Mouse (Mus musculus) embryonic facial prominence, embryonic 11.5 days (tissue): ENCODE data around the gene Spaca7. TPM values are rescaled to one million over a fixed set of nuclear protein-coding genes. Genes with fewer than 3 reads are reported as not detected.

ENCODE experiments used
- ATAC-seq: fragments of 200-750 bp; cut with Nextera tagmentation; replicated peaks from 2 replicates; pipeline ENCODE4 v1.8.0; 2017; ENCODE audit warnings: low read depth; ENCODE audit not compliant: insufficient number of reproducible peaks, low FRiP score, low TSS enrichment
- DNase-seq: peaks from one replicate; pipeline ENCODE4 v3.0.0-alpha.2; 2015; ENCODE audit warnings: low spot score
- H3K27ac ChIP-seq: fragments of 300-500 bp; sonication (generic); replicated peaks from 2 replicates; pipeline ENCODE4 v1.5.1; 2014; ENCODE audit warnings: mild to moderate bottlenecking, low read depth, low read length, control low read depth
- H3K27me3 ChIP-seq: fragments of 300-500 bp; sonication (generic); 2 replicates; pipeline ENCODE4 v1.6.1; 2014; ENCODE audit warnings: mild to moderate bottlenecking, low read length, moderate library complexity, mixed read lengths; ENCODE audit not compliant: control insufficient read depth, insufficient read depth
- H3K36me3 ChIP-seq: fragments of 300-500 bp; sonication (generic); replicated peaks from 2 replicates; pipeline ENCODE4 v1.6.1; 2014; ENCODE audit warnings: low read depth, mild to moderate bottlenecking, low read length, moderate library complexity, mixed read lengths; ENCODE audit not compliant: control insufficient read depth, insufficient read depth
- H3K4me1 ChIP-seq: fragments of 300-500 bp; sonication (generic); 2 replicates; pipeline ENCODE4 v1.6.1; 2014; ENCODE audit warnings: low read length, mixed read lengths; ENCODE audit not compliant: control insufficient read depth, insufficient read depth
- H3K4me2 ChIP-seq: fragments of 300-500 bp; sonication (generic); 2 replicates; pipeline ENCODE4 v1.6.1; 2014; ENCODE audit warnings: low read depth, mild to moderate bottlenecking, control low read depth, low read length, moderate library complexity
- H3K4me3 ChIP-seq: fragments of 300-500 bp; sonication (generic); 2 replicates; pipeline ENCODE4 v1.5.1; 2014; ENCODE audit warnings: low read depth, low read length, control low read depth
- H3K9ac ChIP-seq: fragments of 300-500 bp; sonication (generic); replicated peaks from 2 replicates; pipeline ENCODE4 v1.6.1; 2014; ENCODE audit warnings: mild to moderate bottlenecking, control low read depth, low read length
- H3K9me3 ChIP-seq: fragments of 300-500 bp; sonication (generic); replicated peaks from 2 replicates; pipeline ENCODE4 v1.6.1; 2016; ENCODE audit warnings: mild to moderate bottlenecking, low read length, inconsistent platforms, mixed read lengths; ENCODE audit not compliant: control insufficient read depth
- WGBS: fragments of 180-500 bp; shearing (Covaris S2); extraction: QIAGEN DNeasy Blood & Tissue Kit; methylation state at CpG from one replicate; pipeline ENCODE4 v1.1.7; 2014; 5-methylcytosine and 5-hydroxymethylcytosine counted together
- polyA plus RNA-seq: library from polyadenylated mRNA; unstranded; fragments of >200 nt; fragmentation: Nextera tagmentation; extraction: Ambion mirVana; gene quantifications from 2 replicates; pipeline ENCODE4 v1.2.1, GENCODE M21; 2014

The Spaca7 gene
- polyA plus RNA-seq, 1 experiment from 2014 or later, result not detected

DNA sequence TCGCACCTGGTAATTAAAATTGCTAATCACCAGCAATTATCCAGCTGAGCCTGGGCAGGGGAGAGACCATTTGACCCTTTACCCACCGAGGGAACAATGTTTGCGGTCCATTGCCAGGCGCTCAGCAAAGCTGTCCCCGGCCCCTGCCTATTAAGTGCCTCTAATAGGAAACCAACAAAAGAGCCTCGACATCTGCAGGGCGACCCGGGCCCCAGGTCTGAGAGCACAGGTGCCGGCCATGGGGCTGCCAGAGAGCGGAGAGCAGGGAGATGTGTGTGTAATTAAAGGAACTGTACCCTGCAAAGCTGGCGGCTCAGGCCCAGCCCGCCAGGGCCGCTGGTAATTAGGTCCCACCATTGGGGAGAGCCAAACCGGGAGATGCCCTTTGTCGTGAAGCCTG is 24.6 kb upstream of the Spaca7 start:
- H3K27me3 ChIP-seq, result no peaks in the 10 kb centered on the region
- DNase-seq (peak; percentile 57), ATAC-seq (peak; percentile 84; the same call in 1 of the 2 replicates)
- H3K9ac ChIP-seq, result no peak overlapping the region
- no peaks in the 10 kb centered on the region for H3K4me1 ChIP-seq
- H3K9me3 ChIP-seq, result no peaks in the 10 kb centered on the region; the same call in 1 of the 2 replicates
- H3K36me3 ChIP-seq, result no peaks in the 10 kb centered on the region
- no peak overlapping the region for H3K4me2 ChIP-seq
- WGBS, result 5% methylated on average over 15 of the region's 15 CpGs
- no peak overlapping the region for H3K27ac ChIP-seq
- H3K4me3 ChIP-seq, result no peak overlapping the region

DNA sequence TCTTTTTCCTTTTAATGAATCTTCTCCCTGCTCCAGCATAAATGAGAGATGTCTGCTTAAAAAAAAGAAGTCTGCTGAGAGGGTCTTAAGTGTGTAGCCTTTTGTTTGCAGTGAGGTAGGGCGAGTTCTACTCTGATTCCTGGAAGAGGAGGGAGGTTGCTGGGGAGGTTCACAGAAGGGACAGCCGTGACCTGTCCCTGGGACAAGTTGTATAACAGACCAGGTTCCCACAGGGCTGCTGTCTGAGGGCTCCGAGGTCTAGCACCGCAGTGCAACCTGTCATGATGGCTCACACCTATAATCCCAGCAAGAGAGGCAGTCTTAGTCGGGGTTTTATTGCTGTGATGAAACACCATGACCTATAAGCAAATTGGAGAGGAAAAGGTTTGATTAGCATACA is 24.1 kb upstream of the Spaca7 start:
- ATAC-seq, result 0 out of 2 replicates have a peak, but pooled peaks have one; percentile 54
- no peak for DNase-seq
- 37% methylated on average over 5 of the region's 5 CpGs for WGBS
- Histone ChIP-seq H3K4me3 (no peak overlapping the region), H3K36me3 (no peaks in the 10 kb centered on the region), H3K27ac (no peak overlapping the region), H3K4me1 (no peaks in the 10 kb centered on the region), H3K9me3 (no peaks in the 10 kb centered on the region; the same call in 1 of the 2 replicates), H3K27me3 (no peaks in the 10 kb centered on the region), H3K4me2 (no peak overlapping the region), H3K9ac (no peak overlapping the region)

DNA sequence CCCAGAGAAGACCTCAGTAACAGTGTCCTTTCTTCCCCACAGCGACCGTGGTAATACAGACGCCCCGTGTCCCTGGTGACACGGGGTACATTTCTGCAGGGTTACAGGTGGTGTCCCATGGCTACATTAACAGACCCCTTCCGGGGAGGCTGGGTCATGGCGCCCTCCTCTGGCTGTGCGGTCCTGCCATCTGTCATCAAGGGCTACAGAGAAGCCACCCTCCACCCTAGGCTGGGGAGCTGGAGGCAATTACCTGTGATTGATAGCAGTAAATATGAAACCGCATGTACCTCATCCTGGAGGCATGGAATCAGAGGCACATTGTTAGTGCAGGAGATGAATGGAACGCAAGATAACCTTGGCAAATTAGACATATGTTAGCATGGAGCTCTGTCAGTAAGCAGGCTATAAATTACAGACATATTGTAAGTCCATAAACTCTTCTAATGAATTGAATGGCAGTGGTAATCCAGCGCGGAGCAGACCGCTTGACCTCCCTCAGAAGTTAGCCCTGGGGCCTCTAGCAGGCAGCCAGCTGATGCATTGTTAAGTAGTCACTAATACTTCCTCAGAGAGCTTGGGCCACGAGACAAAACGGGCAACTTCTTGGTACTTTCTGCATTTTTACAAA is 17.2 kb upstream of the Spaca7 start:
- no peak overlapping the region for H3K4me2 ChIP-seq
- no peaks in the 10 kb centered on the region for H3K27me3 ChIP-seq
- no peaks in the 10 kb centered on the region for H3K4me1 ChIP-seq
- no peak overlapping the region for H3K9ac ChIP-seq
- 39% methylated on average over 15 of the region's 15 CpGs for WGBS
- no peaks in the 10 kb centered on the region; the same call in 1 of the 2 replicates for H3K9me3 ChIP-seq
- DNase-seq, result peak; percentile 30
- no peak; the same call in 1 of the 2 replicates for ATAC-seq
- no peaks in the 10 kb centered on the region for H3K36me3 ChIP-seq
- no peak overlapping the region for H3K27ac ChIP-seq
- no peak overlapping the region for H3K4me3 ChIP-seq

DNA sequence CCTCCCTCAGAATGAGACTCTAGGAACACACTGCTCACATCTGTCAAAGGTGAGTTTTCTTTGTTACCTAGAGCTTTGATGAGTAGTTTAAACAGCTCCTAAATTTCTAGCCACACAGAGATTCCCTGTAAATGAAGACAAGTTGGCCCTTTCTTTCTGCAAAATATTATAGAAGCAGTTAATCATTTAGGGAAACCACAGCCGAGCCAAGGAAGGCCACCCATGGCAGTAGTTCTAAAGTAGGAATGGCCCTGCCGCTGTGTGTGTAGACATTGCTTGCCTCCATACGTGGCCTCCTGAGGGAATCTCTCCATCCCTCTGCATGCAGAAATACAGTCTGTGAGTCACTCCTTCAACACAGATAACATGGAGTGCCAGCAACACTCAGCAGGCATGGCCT is 14.0 kb upstream of the Spaca7 start:
- Histone ChIP-seq H3K27me3 (no peaks in the 10 kb centered on the region; the same call in 1 of the 2 replicates), H3K27ac (no peak overlapping the region), H3K4me2 (no peak overlapping the region), H3K4me3 (no peak overlapping the region), H3K36me3 (no peaks in the 10 kb centered on the region), H3K9me3 (no peaks in the 10 kb centered on the region), H3K9ac (no peak overlapping the region), H3K4me1 (no peaks in the 10 kb centered on the region)
- ATAC-seq (no peak), DNase-seq (no peak)
- 77% methylated on average over 3 of the region's 3 CpGs for WGBS

DNA sequence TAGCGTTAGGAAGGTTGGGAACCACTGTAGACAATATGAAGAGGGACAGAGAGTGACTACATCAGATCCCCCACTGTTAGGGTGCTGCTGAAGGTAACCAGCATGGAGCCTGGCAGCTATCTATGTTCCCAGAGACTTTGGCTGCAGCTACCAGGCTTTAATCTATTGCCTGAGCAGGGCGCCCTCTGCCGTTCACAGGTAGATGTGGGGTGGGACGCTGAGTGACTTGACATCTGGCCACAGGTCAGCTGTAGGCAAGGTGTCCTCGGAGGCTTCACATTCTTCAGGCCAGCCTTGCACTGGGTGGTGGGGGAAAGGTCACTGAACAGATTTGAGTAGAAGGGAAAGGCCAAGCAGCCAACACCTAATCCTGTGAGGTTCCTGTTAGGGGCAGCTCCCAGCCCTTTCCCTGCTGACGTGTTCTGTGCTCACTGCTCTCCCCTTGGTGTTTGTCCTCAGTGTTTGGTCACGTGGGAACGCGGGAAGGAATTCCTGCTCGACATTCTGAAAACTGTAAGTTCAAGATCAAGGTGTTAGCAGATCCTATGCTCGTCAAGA is 11.3 kb upstream of the Spaca7 start:
- 0 out of 2 replicates have a peak, but pooled peaks have one; percentile 17 for ATAC-seq

DNA sequence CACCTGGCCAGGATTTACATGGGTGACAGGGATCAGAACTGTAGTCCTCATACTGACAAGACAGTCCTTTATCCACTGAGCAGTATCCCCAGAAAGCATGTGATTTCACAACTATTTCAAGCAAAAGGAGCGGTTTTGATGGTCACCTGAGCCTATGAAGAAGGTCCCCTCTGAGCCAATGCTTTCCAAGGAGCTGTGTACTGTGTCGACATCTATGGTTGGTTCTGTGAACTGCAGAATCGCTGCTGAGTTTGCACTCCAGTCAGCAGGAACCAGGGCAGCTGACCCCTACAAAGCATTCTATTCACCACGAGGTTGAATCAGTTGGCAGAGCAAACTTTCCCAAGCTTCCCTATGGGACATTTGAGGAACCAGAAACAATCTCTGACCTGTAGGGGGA is 8.5 kb upstream of the Spaca7 start:
- Histone ChIP-seq H3K36me3 (no peaks in the 10 kb centered on the region), H3K9ac (no peak overlapping the region), H3K4me3 (no peak overlapping the region), H3K4me1 (no peaks in the 10 kb centered on the region), H3K9me3 (no peaks in the 10 kb centered on the region), H3K4me2 (no peak overlapping the region), H3K27ac (no peak overlapping the region), H3K27me3 (no peaks in the 10 kb centered on the region; the same call in 1 of the 2 replicates)
- DNase-seq (peak; percentile 76), ATAC-seq (no peak)
- 5% methylated on average over 4 of the region's 4 CpGs for WGBS

More for the DNA sequence above, 11.3 kb upstream of the Spaca7 start:
- H3K9ac ChIP-seq, result no peak overlapping the region
- no peaks in the 10 kb centered on the region for H3K9me3 ChIP-seq
- H3K4me3 ChIP-seq, result no peak overlapping the region
- no peak overlapping the region for H3K27ac ChIP-seq
- H3K27me3 ChIP-seq, result no peaks in the 10 kb centered on the region; the same call in 1 of the 2 replicates
- no peaks in the 10 kb centered on the region for H3K4me1 ChIP-seq
- WGBS, result 19% methylated on average over 11 of the region's 11 CpGs
- H3K36me3 ChIP-seq, result no peaks in the 10 kb centered on the region
- DNase-seq, result peak; percentile 75
- H3K4me2 ChIP-seq, result no peak overlapping the region

DNA sequence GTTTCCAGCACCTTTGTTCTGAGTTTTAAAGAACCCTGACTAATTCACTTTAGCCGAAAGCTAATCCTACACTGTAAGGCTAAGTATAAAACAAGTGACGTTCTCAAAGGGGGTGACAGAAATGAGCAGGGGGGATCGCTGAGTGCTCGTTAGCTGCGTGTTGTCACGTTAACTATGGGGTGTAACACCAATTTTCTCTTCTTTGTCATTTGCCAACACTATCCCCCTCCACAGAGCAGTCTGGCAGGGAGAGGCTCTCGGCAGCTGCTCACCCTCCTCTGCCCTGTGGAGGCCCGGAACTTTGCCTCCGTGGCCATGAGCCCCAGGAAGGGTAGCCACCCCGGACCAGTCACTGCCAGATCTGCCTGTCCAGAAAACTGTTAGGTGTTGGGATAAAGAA is 7.3 kb upstream of the Spaca7 start:
- WGBS, result 63% methylated on average over 10 of the region's 10 CpGs
- ATAC-seq (no peak), DNase-seq (no peak)
- Histone ChIP-seq H3K27me3 (no peaks in the 10 kb centered on the region; the same call in 1 of the 2 replicates), H3K4me2 (no peak overlapping the region), H3K4me1 (no peaks in the 10 kb centered on the region), H3K4me3 (no peak overlapping the region), H3K9ac (no peak overlapping the region), H3K9me3 (no peaks in the 10 kb centered on the region), H3K27ac (no peak overlapping the region), H3K36me3 (no peaks in the 10 kb centered on the region)

DNA sequence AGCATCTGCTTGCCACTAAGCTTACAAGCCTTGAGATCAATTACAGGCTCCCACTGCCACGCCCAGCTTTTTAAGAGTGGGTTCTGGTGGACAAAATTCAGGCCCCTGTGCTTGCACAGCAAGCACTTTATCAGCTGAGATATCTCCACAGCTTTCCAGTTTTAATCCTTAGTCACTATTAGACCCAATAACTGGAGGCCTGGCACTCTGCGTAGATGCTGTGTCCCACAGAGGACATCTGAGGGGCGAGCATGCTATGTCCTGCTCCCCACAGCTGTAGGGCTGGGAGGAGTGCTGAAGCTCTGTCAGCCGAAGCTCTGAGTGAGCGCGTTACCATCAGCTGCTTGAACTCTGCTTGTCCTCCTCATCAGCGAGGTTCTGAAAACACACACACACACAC is 6.3 kb upstream of the Spaca7 start:
- Histone ChIP-seq H3K4me3 (no peak overlapping the region), H3K27ac (no peak overlapping the region), H3K9me3 (no peaks in the 10 kb centered on the region), H3K4me1 (no peaks in the 10 kb centered on the region), H3K36me3 (no peaks in the 10 kb centered on the region), H3K27me3 (no peaks in the 10 kb centered on the region; the same call in 1 of the 2 replicates), H3K9ac (no peak overlapping the region), H3K4me2 (no peak overlapping the region)
- WGBS, result 53% methylated on average over 7 of the region's 7 CpGs
- ATAC-seq (no peak), DNase-seq (no peak)
